Mouse (Mus musculus) cerebellum, adult 11-12 months (tissue): ENCODE data around the gene Farp1.
A peak's percentile ranks its signal among the peaks of the same experiment; 100 is the strongest.

Experiments used
- DNase-seq: peaks from one replicate; pipeline ENCODE4 v3.0.0; 2022

Farp1 gene

DNA sequence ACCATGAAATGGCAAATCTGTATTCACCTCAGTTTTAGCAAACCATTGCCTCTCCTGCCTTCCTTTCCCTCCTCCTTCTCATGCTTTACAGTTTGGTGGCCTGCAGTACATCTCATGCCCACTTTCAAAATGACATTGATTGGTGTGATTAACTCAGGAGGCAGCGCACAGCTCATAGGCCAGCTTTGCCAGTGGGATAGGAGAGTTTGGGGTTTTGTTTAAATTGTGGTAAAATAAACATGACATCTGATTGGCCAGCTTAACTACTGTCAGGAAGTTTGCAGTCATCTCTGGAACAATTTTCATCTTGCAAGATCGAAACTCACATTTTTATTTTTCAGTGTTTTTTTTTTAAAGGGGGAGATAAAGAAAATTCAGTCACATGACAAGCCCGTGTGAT is 112.0 kb downstream of the Farp1 start:
- DNase-seq: no peak

DNA sequence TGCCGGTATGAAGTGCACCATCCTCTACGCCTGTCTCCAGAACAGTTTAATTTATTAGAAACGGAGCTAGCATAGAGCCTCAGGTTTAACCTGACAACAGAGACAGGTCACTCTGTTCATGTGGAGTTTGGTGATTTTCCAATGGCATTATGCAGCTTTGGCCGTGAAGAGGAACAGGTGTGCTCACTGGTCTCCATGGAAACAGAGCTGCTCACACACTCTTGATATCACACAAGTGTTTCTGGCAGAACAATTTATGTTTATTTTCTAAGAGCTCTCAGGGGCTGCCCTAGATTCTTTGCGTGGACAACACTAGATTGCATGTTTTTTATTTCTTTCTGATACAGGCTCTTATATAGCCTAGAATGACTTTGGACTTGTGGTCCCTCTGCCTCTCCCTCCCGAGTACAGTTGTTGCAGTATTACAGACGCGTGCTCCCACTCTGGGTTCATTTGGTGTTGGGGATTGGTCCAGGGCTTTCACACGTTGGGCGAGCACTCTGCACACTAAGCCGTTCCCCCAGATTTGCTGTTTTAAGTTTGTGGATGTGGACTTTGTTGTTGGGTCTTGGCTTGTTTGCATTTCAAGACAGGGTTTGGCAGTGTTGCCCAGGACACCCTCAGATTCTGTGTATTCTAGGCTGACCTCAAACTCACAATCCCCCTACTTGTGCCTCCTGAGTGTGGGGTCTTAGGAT is 113.2 kb downstream of the Farp1 start:
- peak; percentile 54 for DNase-seq

DNA sequence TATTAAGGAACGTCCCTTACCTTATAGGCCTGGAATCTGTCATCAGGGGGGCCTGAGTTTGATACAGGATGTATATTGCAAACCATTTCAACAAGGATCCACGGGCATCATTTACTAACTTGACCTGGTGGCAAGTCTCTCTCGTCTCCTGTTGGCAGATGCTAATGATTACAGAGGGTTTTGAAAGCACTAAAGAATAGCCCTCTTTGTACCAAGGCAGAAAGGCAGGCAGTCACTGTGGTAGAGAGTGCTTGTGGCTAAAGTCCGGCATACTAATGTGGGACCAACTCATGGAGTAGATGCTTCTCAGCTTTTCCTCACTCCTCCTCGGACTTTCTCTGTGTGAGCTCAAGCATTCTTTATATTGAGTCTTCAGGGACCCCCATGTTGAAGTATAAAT is 115.0 kb downstream of the Farp1 start:
- DNase-seq: no peak

DNA sequence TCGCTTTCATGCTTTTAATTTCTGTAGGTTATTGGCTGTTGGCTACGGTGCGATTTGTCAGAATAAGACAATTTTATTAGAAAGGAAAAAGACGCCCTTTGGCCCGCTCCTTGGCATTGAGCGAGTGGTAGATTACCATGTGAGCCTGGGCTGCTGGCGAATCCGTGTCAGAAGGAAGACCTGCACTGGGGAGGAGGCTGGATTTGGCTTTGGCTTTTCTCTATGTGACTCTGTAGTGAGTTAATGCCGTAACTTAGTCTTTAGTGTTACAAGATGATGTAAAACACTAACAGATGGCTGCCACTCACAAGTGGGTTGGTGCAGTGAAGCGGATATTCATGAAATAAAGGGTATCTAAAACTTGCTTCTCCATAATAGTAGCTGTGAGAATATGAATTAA is 116.8 kb downstream of the Farp1 start:
- DNase-seq: no peak

DNA sequence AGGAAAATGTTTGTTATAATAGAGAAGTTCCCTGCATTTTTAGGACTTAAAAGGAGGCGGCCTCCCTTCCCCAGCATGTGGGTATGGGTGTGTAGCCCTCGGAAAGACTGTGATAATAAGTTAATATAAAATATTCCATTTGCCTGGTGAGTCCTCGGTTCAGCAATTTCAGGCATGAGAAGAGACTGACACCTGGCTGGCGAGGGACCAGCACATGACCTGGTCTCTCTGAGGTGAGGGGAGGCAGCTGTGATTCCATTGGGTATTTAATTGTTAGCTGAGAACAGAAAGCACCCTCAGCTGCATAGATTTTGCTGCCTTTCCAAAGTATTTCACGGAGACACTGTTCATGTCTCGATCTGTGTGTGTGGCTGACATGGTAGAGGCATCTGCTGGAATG is 117.8 kb downstream of the Farp1 start:
- DNase-seq: no peak

DNA sequence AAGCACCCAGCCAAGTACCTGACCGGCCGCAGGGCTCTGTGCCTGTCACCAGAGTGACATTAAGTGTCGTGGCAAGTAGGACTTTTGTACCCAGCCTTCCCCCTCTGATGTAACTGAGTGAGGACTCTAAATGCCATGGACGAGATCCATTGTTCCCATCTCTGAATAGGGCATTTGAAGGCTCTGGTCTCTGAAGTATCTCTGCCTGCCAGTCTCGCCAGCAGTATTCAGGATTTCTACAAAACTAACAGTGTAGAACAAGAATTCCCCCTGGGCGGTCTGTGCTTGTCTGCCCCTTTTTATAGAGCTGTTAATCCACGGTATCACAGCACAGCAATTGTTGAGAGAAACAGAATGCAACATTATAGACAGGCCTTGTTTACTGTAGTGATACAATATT is 118.3 kb downstream of the Farp1 start:
- no peak for DNase-seq

DNA sequence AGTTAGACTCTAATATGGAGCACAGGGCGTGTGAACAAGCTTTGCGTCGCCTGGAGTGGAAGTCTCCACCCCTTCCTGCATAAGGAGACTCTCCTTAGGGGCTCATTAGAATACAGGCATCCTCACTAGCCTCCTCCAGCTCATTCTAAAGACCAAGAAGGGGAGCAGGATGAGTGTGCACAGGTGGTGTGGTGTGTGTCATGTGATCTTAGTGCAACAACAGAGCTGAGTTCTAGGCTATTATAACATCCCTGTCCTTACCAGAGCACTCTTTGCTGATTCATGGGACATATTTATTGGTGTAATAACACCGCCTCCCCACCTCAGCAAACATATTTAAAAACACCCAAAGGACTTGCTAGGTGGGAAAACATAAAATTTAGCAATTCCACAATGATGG is 120.2 kb downstream of the Farp1 start:
- DNase-seq: no peak

DNA sequence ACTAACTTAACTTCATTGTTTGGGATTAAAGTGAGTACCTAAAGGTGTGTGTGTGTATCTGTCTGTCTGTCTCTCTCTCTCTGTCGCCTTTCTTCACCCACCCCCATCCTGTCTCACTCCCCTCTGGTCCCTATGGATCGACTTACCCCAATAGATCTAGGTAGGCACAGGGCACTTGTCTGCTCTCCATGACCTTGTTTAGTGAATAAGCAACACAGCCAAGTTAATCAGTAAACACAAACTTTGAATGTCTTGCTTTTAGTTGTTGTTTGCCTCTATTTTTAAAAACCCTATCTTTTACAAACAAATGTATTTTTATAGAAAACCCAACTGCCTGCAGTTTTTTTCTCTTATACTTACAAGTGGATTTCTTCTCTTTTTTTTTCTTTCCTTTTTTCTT is 123.6 kb downstream of the Farp1 start:
- no peak for DNase-seq

DNA sequence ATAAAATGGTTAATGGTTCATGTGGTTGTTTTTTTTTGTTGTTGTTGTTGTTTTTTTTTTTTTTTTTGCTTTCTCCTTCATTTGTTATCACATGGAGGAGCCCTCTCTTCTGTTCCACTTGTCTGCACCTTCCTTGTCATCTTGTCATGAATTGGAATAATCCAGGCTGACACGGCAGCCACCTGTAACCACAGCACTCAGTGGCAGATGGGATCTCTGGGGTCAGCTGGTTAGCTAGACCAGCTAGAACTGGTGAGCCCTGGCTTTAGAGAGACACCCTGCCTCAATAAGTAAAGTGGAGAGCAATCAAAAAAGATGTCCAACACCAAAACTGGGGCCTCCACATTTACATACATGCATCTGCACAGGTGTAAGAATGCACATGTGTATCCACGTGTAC is 127.8 kb downstream of the Farp1 start:
- no peak for DNase-seq

DNA sequence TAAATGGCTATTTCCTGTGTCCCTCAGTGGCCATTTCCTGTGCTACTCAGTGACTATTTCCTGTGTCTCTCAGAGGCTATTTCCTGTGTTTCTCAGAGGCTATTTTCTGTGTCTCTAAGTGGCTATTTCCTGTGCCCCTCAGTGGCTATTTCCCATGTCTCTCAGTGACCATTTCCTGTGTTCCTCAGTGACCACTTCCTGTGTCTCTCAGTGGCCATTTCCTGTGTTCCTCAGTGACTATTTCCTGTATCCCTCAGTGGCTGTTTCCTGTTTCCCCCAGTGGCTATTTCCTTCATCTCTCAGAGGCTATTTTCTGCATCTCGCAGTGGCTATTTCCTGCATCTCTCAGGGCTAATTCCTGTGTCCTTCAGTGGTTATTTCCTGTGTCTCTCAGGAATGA is 129.9 kb downstream of the Farp1 start:
- DNase-seq: no peak

DNA sequence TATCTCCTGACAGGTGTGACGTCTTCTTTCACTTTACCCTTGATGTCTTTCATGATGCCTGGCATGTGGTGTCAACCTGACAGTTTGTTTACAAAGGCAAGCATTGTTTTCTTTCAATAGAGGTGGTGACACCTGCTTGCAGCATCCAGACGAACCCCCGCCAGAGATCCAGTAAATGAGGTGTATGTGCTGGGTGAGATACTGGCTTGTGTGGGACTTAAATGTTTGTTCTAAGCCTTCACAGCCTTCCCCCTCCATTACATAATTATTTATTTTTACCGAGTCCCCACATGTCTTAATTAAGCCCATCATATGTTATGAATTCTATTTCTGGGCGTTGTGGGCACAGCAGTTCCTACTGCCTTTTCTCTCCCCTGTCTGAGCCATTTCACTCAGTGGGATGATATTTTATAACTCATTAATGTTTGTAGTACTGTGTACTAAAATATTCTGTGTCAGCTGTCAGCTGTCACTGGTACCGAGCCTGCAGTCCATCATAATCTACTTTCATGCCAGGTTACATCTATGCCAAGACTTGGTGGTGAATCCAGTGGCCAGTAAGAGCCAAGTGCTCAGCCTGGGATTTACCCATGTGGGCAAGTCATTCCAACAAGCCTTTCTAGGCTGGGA is 130.5 kb downstream of the Farp1 start:
- peak; percentile 57 for DNase-seq

DNA sequence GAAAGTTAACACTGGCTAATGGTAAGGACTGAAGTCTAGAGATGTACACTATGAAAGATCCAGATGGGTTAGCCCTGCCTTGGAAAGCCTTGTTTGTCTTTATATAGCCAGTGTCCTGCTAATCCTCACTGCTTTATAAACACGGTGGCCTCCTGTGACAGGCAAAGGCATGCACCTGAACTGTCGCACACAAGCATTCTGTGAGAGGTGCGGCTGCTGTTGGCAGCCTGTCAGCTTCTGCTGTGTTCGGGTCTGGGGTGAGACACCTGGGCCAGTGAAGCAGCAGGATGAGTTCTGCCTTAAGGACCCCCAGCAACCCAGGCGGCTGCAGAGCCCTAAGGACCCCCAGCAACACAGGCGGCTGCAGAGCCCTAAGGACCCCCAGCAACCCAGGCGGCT is 131.0 kb downstream of the Farp1 start:
- no peak for DNase-seq

DNA sequence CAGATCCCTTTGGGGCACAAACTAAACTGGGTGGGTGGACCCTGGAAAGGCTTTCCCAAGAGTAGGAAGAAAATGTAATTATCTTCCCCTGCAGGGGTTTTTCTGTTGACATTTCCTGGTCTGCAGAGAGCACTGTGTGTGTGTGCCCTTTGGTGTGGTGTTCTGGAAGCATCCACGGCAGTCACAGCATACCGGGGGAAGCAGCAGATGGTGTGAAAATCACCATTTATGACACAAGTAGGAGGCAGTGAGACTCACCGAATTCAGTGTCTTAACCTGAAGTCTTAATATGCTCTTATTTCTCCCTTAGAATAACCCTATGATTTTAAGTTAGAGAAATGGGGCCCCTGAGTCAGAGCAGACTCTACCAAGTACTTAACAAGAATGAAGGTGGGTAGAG is 133.7 kb downstream of the Farp1 start:
- no peak for DNase-seq

DNA sequence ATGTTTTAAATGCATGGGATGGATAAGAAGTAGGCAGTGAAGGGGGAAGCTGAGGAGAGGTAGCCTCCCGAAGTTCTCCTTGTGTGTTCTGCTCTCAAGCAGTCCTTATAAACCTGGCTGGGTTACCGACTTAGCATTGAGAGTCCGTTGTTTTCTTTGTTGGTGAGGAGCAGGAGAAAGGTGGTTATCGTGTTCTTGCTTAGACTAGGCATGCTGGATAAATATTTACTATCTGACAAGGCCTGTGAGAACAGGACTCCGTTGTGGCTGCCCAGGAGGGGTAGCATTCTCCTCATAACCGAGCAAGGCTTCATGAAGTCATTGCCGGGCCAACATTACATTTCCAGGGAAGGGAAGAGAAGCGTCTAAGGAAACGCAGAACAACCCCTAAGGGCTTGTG is 135.3 kb downstream of the Farp1 start:
- no peak for DNase-seq

DNA sequence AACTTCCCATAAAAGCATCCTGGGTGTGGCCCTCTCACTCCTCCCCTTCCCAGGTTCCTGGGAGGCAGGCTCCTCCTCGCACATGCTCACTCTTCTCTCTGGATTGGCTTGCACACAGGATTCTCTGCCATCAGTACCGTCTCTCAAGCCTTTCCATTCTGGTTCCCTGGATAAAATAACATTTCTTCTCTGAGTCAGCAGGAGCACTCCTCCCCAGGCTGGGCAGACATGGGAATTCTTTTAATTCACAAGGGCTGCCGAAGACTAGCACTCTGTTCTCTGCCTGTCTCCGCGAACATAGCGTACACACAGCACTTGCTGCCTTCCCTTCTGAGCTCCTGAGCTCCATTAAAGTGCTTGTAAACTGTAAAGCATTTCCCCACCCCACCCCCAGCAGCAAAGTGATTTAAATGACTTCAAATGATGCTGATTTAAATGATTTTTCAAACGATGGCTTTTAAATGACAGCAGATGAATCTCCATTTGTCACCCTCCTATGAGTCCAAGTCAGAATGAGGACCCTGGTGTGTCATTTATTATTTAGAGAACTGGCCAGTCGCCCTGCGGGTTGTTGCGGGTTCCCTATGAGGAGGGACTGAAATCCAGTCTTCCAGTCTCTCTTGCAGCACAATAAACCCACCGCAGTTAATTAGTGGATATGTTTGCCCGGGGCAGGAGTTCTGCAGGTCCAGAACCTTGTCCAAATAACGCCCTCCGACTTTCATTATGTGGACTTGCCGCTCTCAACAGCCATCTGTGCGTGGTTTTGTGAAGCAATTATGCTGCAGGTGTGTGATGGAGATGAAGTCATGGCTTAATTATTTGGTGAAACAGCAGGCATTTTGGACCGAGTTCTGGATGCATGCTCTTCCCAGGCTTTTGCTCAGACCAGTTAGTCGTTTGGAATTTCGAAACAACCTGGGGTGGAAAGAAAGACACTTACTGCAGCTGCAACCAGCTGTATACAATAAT is 137.4 kb downstream of the Farp1 start:
- peak; percentile 46 for DNase-seq

DNA sequence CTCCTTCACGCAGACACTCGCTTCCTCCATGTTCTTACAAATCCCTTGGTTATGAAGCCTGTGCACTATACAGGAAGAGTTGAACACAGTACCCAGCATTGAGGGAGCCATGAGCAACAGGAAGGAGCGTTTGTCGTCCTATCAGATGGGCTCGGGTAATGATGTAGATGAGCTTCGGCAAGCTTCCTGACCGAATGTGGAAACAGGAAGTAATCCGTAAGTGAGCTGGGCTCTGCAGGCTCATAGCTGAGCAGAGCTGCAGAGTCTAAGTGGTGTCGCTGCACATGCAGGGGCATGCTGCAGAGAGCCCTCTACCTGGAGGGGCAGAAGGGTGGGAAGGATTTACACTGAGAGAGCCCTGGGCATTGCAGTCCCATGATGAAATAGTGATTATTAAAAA is 140.4 kb downstream of the Farp1 start:
- no peak for DNase-seq

DNA sequence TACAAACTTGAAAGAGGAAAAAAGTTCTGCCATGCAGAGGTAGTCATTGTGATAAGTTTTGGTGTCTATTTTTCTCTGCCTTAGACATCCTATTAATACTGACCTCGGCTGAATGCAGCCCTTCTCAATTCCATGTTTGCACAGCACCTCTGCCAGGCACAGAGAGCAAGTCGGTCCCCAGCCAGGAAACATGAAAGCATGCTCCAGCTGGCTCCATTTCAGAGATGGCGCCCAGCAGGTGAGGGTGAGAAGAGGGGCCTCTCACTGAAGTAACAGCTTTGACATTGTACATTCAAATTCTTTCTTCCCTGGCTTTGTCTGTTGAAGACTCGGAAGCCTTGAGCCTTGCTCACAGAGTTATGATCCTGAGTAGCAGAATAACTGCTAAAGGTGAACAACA is 140.9 kb downstream of the Farp1 start:
- peak; percentile 54 for DNase-seq

DNA sequence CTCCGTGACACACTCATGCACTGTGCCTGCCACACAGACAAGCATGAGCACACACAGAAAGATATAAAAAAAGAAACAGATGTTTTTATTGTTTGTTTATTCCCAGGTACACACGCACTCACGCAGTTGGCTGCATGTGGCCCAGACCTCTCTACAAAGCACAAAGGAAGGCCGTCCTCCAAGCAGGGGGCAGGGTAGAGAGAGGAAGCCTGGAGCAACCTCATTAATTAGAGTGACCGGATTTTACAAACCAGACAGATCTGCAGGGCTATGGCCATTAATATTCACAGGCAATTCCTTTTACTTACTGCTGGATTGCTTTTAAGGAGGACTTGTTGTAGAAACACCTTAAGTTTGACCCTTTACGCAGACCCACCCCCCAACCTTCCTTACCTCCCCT is 142.9 kb downstream of the Farp1 start:
- DNase-seq: no peak

DNA sequence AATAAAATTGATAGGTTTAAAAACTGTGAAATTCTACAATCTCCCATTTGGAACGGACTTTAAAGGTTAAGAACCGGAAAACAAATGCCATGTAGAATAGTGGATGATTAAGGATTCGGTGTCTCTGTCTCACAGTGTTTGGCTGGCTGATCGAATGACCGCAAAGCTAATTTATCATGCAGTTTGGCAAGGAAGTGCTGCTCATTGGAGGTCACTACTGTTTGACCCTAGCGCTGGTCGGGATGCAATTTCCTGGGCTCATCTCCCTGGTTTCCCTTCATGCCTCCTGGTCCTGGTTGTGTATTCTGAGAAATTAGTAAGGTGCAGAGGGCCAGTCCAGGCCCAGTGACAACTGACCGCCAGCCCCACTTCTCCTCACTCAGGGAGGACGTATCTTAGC is 145.6 kb downstream of the Farp1 start:
- DNase-seq: no peak

DNA sequence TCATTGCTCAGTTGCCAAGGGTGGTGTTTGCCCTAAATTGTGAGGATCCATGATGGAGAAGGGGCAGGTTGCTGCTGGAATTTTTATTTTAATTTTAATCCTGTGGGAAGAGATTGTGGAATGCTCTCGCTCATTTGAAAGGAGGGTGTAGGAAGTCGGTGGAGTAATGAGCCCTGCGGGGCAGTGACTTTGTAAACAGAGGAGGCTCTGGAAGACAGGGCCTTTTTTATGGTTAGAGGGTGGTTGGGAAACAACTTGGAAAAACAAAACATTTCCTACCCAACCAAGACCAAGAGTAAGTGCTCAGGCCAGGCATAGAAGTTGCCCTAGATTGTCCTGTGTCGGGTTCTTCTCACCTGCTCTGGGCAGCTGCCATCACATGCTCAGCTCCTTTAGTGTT is 146.8 kb downstream of the Farp1 start:
- DNase-seq: no peak

DNA sequence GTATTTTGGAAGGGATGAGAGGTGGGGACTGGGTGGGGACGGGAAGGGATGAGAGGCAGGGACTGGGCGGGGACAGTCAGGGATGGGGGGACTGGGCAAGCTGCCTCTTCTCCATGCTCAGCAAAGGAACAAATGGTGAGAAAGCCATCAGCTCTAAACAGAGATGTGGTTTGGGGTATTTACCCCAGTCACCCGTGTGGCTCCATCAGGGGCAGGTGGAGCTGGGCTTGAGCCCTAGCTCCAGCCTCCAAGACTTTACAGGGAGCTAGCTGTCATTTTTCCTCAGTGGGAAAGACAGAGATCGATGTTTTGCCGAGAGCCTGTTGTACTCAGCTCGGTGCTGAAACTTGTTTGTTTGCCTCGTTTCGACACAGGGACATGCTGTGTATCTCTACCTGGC is 148.0 kb downstream of the Farp1 start:
- no peak for DNase-seq

DNA sequence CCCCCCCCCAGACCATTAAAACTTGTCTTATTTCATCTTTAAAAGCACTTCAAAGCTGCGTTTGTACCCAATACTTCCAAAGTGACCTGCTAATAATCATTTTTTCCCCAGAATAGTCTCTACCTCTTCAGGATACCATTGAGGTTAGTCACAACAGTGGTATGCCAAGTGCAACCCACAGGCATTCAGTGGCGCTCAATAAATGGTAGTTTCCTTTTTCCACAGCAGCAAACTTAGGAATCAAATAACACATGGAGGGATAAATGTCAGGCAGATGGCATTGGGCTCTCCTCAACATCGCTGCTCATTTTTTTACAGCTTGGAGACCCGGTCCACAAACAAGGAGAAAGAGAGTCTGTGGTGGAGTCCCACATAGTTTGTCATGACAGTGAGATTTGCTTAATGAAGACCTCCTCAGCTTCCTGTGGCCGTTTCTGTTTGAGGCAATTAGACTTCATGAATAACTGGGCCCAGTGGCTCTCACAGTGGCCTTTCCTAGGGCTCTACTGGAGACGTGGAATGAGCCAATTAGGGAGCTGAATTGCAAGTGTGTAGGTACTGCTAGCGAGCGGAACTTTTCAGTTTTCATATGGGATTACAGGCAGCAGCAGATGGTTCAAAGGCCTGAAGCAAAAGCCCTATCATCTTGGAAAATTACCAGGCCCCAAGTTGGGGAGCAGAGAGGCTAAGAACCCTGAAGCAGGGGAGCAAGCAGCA is 148.6 kb downstream of the Farp1 start:
- no peak for DNase-seq

DNA sequence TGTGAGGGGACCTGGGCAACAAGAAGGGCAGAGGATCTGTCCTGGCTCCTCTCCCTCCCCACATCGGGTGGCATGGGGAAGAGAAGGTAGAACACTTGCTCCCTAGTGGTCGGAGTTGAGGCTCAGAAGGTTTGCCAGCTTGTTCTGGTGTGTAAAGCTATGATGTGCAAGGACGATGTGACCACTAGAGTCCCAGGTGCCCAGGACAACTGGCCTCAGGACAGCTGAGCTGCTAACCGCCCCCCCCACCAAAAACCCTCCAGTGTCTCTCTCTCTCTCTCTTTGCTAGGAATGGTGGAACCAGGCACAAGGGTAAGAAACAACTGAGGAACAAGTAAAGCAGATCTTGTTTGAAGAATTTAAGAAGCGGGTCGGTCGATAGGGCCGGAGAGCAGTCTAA is 149.4 kb downstream of the Farp1 start:
- DNase-seq: no peak
